Mouse (Mus musculus) spleen, adult 2 months (tissue): ENCODE results near the gene Lig3. TPM values are rescaled to one million over a fixed set of nuclear protein-coding genes. Genes with fewer than 3 reads are reported as not detected.

Experiments
- DNase-seq, 2 experiments: peaks; one replicate each; pipeline versions ENCODE4 v3.0.0 to v3.0.0-alpha.2; 2012 to 2021; ENCODE audit warnings: low spot score in 2 of 2, low read depth in 1 of 2
- H3K27ac ChIP-seq: fragments of 200-500 bp; 2 replicates; pipeline ENCODE4 v1.5.1; 2012; ENCODE audit warnings: low read length, inconsistent platforms; ENCODE audit not compliant: insufficient read depth
- H3K27me3 ChIP-seq: fragments of 200-500 bp; 2 replicates; pipeline ENCODE4 v1.6.1; 2012; ENCODE audit warnings: mild to moderate bottlenecking, moderate library complexity, low read length, inconsistent platforms; ENCODE audit not compliant: control insufficient read depth, insufficient read depth
- H3K36me3 ChIP-seq: fragments of 200-500 bp; 2 replicates; pipeline ENCODE4 v1.6.1; 2012; ENCODE audit warnings: mild to moderate bottlenecking, low read length, inconsistent platforms; ENCODE audit not compliant: control insufficient read depth, insufficient read depth
- H3K4me1 ChIP-seq: fragments of 200-500 bp; 2 replicates; pipeline ENCODE4 v1.6.1; 2011; ENCODE audit warnings: inconsistent platforms; ENCODE audit not compliant: control insufficient read depth, insufficient read depth, insufficient read length
- H3K4me3 ChIP-seq: fragments of 200-500 bp; 2 replicates; pipeline ENCODE4 v1.5.1; 2011; ENCODE audit warnings: mild to moderate bottlenecking, inconsistent platforms; ENCODE audit not compliant: insufficient read depth, insufficient read length; ENCODE audit errors: extremely low read depth
- CTCF ChIP-seq: fragments of 200-500 bp; IDR thresholded peaks from 2 replicates; pipeline ENCODE4 v1.5.1; 2011; ENCODE audit warnings: mild to moderate bottlenecking, inconsistent platforms; ENCODE audit not compliant: insufficient read depth, insufficient read length, insufficient replicate concordance; ENCODE audit errors: extremely low read depth
- POLR2A ChIP-seq: fragments of 200-500 bp; IDR thresholded peaks from 2 replicates; pipeline ENCODE4 v1.6.1; 2011; ENCODE audit warnings: low read depth, low read length, inconsistent platforms
- WGBS: fragments of 180-500 bp; shearing (Covaris S2); methylation state at CpG from one replicate; pipeline ENCODE4 v1.1.7; 2018; 5-methylcytosine and 5-hydroxymethylcytosine counted together
- polyA plus RNA-seq: library from polyadenylated mRNA; depleted of rRNA; stranded (reverse); fragments of >200 nt; gene quantifications from 2 replicates; pipeline ENCODE4 v1.2.3, GENCODE M21; 2012; rRNA removed

Gene Lig3
- polyA plus RNA-seq, 1 experiment, result 5.9 TPM

DNA sequence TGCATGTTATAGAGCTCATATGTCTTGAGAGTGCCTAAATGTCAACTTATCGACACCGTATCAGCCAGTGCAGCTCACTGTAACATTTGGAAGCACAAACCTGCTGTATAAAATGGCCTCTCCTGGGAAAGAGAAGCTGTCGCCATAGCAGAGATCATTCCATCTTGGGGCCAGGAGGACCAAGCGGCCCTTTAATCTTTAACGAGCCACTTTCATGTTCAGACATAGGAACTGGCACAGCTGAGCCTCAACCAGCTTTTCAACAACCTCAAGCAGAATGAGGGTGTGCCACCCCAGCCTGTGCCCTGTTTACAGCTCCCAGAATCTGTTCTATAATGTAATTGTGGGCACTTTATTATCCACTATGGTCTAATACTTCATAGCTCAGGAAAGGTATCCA lies 69.4 kb downstream of the Lig3 start:
- Histone ChIP-seq H3K27me3 (no peaks in the 10 kb centered on the region), H3K36me3 (no peaks in the 10 kb centered on the region), H3K4me3 (no peak overlapping the region), H3K27ac (no peak overlapping the region), H3K4me1 (no peaks in the 10 kb centered on the region)
- TF ChIP-seq POLR2A (no peak), CTCF (no peak)
- WGBS, result 75% methylated on average over 5 of the region's 5 CpGs
- no peak for DNase-seq

- WGBS, result 88% methylated on average over 11 of the region's 11 CpGs
- Histone ChIP-seq H3K27ac (no peak overlapping the region), H3K36me3 (no peaks in the 10 kb centered on the region), H3K27me3 (no peaks in the 10 kb centered on the region), H3K4me1 (no peaks in the 10 kb centered on the region), H3K4me3 (no peak overlapping the region)
- TF ChIP-seq POLR2A, result no peak
- DNase-seq, result no peak
Measured at GRCm38 (mm10) chr11:82852115-82852514, 71.2 kb downstream of the Lig3 start.

GRCm38 (mm10) chr11:82852540-82852939 lies 71.6 kb downstream of the Lig3 start:
- no peak overlapping the region for H3K4me3 ChIP-seq
- DNase-seq, result no peak
- no peak for TF ChIP-seq CTCF
- no peak for TF ChIP-seq POLR2A
- no peaks in the 10 kb centered on the region for H3K4me1 ChIP-seq
- 93% methylated on average over 10 of the region's 10 CpGs for WGBS
- H3K36me3 ChIP-seq, result no peaks in the 10 kb centered on the region
- H3K27ac ChIP-seq, result no peak overlapping the region
- H3K27me3 ChIP-seq, result no peaks in the 10 kb centered on the region

DNA sequence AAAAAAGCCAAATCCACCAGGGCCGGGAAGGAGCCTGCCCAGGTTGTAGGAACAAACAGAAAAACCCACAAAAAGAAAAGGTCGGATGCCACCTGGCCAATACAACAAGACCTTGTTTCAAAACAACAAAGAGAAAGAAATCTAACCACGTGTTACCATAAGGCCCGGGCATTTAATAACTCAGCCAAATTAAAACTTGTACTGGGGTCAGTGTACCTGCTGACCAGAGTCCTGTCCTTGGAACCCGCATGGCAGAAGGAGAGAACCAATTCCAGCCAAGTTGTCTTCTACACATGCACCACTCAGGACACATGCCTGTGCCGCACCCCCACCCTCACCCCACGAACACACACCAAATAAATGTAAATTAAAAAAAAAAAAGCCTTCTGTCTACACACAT lies 72.0 kb downstream of the Lig3 start:
- H3K27me3 ChIP-seq, result no peaks in the 10 kb centered on the region
- TF ChIP-seq POLR2A (no peak), CTCF (no peak)
- DNase-seq, result no peak
- H3K27ac ChIP-seq, result no peak overlapping the region
- WGBS, result 94% methylated on average over 7 of the region's 7 CpGs
- no peaks in the 10 kb centered on the region for H3K36me3 ChIP-seq
- no peak overlapping the region for H3K4me3 ChIP-seq
- H3K4me1 ChIP-seq, result no peaks in the 10 kb centered on the region

Other genes with a start within 250 kb of the Lig3 start
- gene Cct6b, start 16.8 kb upstream of the Lig3 start, polyA plus RNA-seq, result 0.07 and 0.09 TPM in 2 replicates
- 5.1 and 5.7 TPM in 2 replicates for gene Zfp830, start 16.8 kb upstream of the Lig3 start, polyA plus RNA-seq
- gene Rffl, start 90.1 kb downstream of the Lig3 start, polyA plus RNA-seq, result 12.0 and 13.3 TPM in 2 replicates
- gene Rad51d, start 109.5 kb downstream of the Lig3 start, polyA plus RNA-seq, result 10.9 and 11.8 TPM in 2 replicates
- gene Fndc8, start 111.0 kb downstream of the Lig3 start, polyA plus RNA-seq, result 0.06 and 0.07 TPM in 2 replicates
- gene Nle1, start 127.3 kb downstream of the Lig3 start, polyA plus RNA-seq, result 53.5 and 61.3 TPM in 2 replicates
- gene Unc45b, start 129.4 kb downstream of the Lig3 start, polyA plus RNA-seq, result 0.31 and 0.82 TPM in 2 replicates
- 3.1 and 3.4 TPM in 2 replicates for gene Slfn5, start 170.2 kb downstream of the Lig3 start, polyA plus RNA-seq
- 1.5 and 1.6 TPM in 2 replicates for gene Slfn9, start 210.7 kb downstream of the Lig3 start, polyA plus RNA-seq
- 3.4 and 3.5 TPM in 2 replicates for gene Slfn8, start 239.7 kb downstream of the Lig3 start, polyA plus RNA-seq